Mouse (Mus musculus) olfactory bulb, adult 2 months (tissue): ENCODE results near the gene Tnfrsf18.

ENCODE experiments used
- CTCF ChIP-seq: fragments of 200-500 bp; IDR thresholded peaks from 2 replicates; pipeline ENCODE4 v1.5.1; 2012; ENCODE audit warnings: low read depth, mild to moderate bottlenecking, low read length, moderate library complexity; ENCODE audit not compliant: insufficient read depth
- POLR2A ChIP-seq: fragments of 200-500 bp; IDR thresholded peaks from 2 replicates; pipeline ENCODE4 v1.6.1; 2012; ENCODE audit warnings: mild to moderate bottlenecking, low read depth, low read length, moderate library complexity; ENCODE audit not compliant: insufficient read depth

GRCm38 (mm10) chr4:155991908-155992230 lies 34.1 kb upstream of the Tnfrsf18 start:
- TF ChIP-seq POLR2A (no peak), CTCF (no peak)
